Mouse (Mus musculus): ENCODE data around the gene Hdgfl3. TPM values are rescaled to one million over a fixed set of nuclear protein-coding genes. Genes with fewer than 3 reads are reported as not detected.

The Hdgfl3 gene
- total RNA-seq, 4 experiments from 2014 or later = 7.1 to 9.5 (median 8.9) TPM

GRCm38 (mm10) chr7:81899361-81899760 lies 34.9 kb downstream of the Hdgfl3 start:
- no peak for DNase-seq (ENCODE audit: low spot score)

GRCm38 (mm10) chr7:81885128-81885527 lies 49.1 kb downstream of the Hdgfl3 start:
- no peak for DNase-seq (ENCODE audit: low spot score)

DNA sequence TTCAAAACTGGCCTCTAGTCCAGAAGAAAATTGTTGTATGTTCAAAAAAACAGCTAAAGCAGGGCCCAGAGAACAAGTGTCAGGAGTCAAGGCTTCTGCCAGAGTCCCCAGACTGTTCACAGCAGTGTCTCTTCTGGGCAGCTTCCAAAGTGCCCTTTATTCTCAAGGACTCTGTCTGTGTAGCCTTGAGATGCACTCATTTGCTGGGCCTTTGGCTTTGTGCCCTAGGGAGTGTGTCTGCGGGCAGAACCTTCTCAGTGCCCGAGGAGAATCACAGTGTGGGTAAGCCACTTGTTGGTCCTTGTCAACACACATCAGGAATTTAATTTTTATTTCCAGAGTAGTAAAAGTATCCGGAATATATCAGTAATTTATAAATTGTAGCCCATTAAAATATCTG lies 52.7 kb downstream of the Hdgfl3 start:
- no peak for DNase-seq (ENCODE audit: low spot score)

DNA sequence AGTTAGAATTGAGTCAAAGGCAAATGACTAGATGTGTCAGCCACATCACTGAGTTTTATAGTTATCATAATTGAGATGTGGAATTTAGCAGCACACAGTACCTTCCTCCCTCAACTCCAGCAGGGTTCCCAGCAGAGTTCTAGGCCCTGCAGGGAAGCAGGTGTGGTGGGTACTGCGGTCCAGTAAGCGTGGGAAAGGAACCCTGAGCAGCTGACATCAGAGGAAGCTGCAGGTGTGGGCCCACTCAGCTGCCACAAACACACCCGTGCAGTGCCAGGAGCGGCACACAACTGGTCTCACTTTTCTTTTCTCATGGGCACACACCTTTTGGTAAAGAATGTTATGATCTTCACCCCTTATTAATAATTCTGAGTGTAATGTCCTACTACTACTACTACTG lies 53.5 kb downstream of the Hdgfl3 start:
- no peak for DNase-seq (ENCODE audit: low spot score)

GRCm38 (mm10) chr7:81880286-81880685 lies 54.0 kb downstream of the Hdgfl3 start:
- no peak for DNase-seq (ENCODE audit: low spot score)

DNA sequence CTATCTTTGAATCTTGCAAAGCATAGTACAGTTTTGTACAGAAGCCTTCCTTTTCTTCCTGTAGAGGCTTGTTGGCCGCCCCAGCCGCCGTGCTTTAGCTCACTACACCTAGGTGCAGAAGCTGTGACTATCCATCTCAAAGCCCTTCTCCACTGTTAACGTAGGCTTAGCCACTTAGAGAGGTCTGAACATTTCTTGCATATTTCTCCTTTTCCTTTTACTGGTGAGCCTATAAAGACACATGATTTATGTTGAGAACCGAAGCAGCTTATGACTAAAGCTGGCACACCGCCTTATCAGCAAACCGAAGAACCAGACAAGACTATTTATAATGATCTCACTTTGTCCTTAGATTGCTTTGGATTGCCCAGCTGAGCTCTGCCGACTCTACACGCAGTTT lies 58.9 kb downstream of the Hdgfl3 start:
- DNase-seq (ENCODE audit: low spot score) = no peak

GRCm38 (mm10) chr7:81874636-81875035 lies 59.6 kb downstream of the Hdgfl3 start:
- no peak for DNase-seq (ENCODE audit: low spot score)

DNA sequence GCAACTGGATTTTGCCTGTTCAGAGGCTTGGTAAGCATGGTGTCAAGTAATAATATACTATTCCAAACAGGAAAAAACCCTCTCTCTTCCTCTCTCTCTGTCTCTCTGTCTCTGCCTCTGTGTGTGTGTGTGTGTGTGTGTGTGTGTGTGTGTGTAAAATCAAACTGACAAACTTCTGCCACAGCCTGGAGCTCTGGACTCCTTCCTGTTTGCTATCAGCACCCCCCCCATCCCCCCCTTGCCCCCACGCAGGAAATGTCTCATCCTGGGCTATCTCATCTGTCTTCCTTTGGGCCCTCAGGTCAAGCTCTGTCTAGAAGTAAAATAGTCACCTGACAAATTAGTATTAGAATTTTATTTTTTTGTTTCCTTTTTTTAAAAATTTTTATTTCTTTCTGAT lies 60.5 kb downstream of the Hdgfl3 start:
- DNase-seq (ENCODE audit: low spot score) = no peak

- DNase-seq (ENCODE audit: low spot score) = no peak
Measured at GRCm38 (mm10) chr7:81872493-81873013, 61.7 kb downstream of the Hdgfl3 start.

DNA sequence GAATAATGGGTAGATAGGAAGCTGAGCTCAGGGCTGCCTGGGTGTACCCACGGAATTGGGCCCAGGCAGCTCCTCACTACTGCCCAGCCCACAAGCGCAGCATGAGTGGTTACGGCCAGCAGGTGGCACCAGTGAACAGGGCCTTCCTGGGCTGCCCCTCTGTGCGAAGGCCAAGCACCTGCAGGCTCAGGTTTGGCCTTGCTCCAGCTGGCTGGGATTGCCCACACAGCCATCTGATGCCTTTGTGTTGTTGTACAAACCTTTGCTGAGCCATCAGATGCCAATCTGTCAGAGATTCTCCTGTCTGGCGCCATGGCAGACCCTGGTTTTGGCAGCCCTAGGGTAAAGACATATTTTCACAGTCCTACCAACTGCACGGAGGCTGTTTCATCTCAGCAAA lies 66.1 kb downstream of the Hdgfl3 start:
- DNase-seq (ENCODE audit: low spot score) = peak; percentile 47

- DNase-seq (ENCODE audit: low spot score) = no peak
Measured at GRCm38 (mm10) chr7:81867231-81867930, 66.9 kb downstream of the Hdgfl3 start.

DNA sequence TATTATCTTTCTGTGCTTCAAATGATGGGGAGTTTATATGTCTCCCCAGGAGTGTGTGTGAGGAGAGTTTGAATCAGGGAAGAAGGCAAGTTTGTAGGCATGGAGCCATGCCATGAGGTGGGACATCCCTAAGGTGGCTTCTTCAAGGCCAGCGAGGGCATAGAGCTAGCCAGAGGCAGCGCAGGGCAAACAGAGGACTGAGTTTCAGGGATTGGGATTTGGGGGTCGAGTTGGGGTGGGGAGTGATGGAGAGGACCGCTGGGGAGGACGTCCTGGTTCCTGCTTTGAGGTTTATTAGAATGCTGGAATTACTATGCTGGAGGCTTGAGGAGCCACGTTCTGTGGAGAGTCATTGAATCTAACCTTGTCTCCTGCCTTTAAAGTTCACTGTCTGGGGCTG lies 68.3 kb downstream of the Hdgfl3 start:
- no peak for DNase-seq (ENCODE audit: low spot score)

DNA sequence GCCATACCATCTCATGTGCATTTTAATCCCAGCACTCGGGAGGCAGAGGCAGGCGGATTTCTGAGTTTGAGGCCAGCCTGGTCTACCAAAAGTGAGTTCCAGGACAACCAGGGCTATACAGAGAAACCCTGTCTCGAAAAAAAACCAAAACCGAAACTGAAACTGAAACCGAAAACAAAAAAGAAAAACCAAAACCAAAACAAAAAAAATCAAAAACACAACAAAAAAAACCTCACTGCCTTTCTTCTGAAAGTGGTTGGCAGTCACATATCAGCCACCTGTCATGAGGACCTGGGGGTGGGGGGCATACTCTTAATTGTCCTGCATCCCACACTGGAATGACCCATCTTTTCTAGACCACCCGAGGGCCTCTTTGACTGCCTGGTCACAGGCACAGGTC lies 69.7 kb downstream of the Hdgfl3 start:
- no peak for DNase-seq (ENCODE audit: low spot score)

DNA sequence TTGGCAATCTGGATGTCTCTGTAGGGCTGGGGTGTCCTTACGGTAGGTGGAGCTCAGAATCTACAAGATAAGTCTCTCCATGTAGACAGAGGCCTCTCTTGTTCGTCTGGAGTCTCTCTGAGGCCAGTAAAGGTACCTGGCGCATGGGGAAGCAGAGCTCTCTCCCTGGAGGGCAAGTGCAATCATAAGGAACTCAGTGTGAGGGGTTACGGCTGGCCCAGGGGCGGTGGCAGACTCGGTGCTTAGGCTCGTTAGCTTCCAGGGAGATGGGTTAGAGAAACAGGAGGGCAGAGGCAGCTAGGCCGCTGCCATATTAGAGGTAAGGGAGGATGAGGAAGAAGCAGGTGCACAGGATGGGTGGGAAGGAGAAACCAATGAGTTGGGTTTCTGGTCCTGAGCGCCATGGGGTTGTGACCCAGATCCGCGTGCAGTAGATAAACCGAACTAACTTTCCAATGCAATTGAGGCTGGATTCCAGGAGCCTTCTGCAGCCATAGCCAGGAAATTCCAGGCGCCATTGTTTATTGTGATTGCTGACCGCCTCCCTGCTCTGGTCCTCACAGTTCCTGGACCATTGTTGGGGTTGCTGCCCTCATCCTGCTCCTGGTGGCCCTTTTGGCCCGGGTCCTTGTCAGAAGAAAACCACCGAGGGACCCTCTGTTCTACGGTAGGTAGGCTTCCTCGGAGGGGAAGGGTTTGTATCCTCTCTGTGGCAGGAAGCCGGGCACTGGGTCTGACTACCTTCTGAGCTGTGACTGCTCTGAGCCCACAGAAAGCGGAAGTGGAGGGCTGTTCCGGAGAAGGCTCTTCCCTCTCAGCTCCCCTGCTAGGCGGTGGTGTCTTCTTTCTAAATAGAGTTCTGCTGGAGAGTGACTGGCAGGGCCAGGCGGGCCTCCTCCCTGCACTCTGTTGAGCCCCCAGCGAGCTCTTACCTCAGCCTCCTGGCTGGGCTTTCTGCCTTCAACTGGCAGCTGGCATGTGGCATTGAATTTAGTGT lies 71.4 kb downstream of the Hdgfl3 start:
- DNase-seq (ENCODE audit: low spot score) = peak; percentile 57

DNA sequence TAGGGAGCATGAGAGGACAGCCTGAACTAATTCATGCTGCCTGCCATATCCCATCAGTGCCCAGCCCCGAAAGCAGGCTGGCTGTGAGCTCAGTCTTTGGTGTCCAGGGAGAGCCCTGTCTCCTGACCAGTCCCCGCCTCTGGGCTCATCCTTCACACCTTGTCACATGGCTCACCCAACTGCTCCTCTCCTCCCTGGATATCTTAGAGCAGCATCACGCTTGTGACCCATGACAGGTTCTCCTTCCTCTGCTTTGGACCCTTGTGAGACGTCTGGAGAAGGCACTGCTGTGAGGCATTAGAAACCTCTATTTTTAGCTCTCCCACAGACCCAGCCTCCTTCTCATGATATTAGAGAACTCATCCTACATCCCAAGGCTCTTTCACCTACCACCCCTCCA lies 72.4 kb downstream of the Hdgfl3 start:
- no peak for DNase-seq (ENCODE audit: low spot score)

DNA sequence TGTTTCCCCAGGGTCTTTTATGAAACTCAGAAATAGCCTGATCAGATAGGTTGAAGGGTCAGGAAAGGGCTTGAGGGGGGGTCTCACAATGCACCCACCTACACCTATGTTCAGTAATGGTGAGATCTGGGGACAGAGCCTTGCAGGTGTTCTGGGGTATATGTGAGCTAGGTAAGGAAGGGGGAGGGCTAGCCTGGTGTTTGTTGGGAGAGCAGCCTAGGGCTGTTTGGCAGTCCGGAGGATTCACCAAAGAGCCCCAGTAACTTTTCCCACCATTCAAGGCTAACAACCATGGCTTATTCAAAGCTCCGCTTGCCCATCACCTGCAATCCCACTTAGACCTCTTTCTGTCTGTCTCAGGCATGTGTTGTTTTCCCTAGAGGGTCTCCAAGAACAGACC lies 72.8 kb downstream of the Hdgfl3 start:
- DNase-seq (ENCODE audit: low spot score) = no peak

- no peak for DNase-seq (ENCODE audit: low spot score)
Measured at GRCm38 (mm10) chr7:81860996-81861395, 73.3 kb downstream of the Hdgfl3 start.

GRCm38 (mm10) chr7:81860071-81860470 lies 74.2 kb downstream of the Hdgfl3 start:
- DNase-seq (ENCODE audit: low spot score) = peak; percentile 57

DNA sequence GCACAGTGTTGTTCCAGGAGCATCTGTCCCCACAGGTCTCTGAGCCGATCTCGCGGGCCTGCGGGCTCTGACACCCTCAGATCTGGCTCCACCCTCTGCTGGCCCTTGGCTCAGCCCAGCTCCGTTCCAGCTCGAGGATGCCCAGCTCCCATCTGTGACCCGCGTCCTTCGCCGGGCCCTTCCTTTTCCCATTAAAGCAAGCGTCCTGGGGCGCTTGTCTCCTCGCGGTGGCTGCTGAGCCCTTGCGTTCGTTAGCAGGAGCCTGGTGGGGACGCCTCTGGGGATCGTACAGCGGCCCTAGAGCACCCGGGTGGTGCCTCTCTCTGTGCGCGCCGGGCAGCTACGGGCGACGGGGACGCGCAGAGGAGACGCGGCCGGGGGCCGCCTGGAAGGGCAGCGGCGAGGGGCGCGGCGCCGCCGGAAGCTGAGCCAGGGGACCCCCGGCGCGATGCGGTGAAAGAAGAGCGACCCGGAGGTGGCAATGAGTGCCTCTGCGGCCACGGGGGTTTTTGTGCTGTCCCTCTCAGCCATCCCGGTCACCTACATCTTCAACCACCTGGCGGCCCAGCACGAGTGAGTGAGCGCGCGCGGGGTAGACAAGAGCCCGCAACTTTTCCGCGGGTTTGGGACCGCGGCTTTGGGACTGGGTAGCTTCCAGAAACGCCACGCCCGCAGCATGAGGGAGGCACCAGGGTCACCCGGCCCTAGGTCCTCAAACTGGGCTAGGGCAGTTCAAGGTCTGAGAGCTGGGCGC lies 75.1 kb downstream of the Hdgfl3 start, which contains the start of gene Tm6sf1:
Gene Tm6sf1, plus strand, starts transcription at position 34 of the 754 bp plus-strand sequence.
- no peak for DNase-seq (ENCODE audit: low spot score)

DNA sequence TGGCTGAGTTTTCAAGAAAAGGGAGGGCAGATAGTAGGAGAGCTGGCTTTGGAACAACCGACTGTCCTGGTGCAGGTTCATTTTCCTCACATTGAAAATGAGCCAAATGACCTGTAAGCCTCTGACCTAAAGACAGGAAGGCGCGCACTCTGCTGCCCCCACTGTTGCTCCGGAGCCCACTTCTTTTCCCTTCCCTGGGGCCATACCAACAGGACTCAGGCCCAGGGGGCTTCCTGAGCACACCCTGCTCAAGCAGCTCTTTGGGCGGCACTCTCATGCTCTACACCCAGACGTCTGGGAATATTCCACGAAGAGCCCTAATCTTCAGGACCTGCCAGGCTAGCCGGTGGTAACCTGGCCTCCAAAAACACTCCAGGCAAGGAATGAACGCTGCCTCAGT lies 76.0 kb downstream of the Hdgfl3 start:
- no peak for DNase-seq (ENCODE audit: low spot score)

- DNase-seq (ENCODE audit: low spot score) = no peak
Measured at GRCm38 (mm10) chr7:81856221-81856620, 78.1 kb downstream of the Hdgfl3 start.

DNA sequence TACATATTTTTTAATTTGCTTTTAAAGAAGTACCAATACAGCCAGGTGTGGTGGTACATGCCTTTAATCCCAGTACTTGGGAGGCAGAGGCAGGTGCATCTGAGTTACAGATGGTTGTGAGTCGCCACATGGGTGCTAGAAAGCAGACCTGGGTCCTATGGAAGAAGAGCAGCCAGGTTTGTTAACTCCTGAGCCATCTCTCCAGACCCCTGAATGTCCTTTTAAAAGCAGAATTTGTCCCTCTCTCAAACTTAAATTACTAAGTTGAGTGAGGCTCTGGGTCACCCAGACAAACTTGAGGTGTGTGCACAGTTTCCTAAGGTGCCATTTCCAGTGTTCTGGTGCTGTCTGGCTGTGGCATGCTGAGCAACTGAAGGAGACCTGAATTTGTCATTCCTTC lies 78.6 kb downstream of the Hdgfl3 start, which contains the start of gene Gm10160:
Gene Gm10160, minus strand, starts transcription at position 101 of the 400 bp plus-strand sequence.
- DNase-seq (ENCODE audit: low spot score) = no peak

Measured in heart, adult 8-10 months (tissue).